ENCODE assay signal across 9 mouse cellular contexts in genomic region chr2:155668461-155668860, GRCm38 (mm10). TPM values are rescaled to one million over a fixed set of nuclear protein-coding genes. Genes with fewer than 3 reads are reported as not detected.
DNase-seq lines count a peak whose midpoint lies in the region; ATAC-seq lines count a peak whose summit lies in the region.
"Had no signal": no experiment of that assay in that cellular context is flagged by ENCODE, and none has a peak within 500 bp of the region (broad histone marks: within the 10 kb centered on the region; RNA-seq: fewer than 3 reads in every experiment).

No protein-coding gene starts in this region.

- no peak overlapping the region for H3K27ac ChIP-seq in neural tube, embryonic 11.5 days (ENCODE audit: low read depth, low read length)
- no peak overlapping the region for H3K27ac ChIP-seq in neural tube, embryonic 15.5 days (replicated peaks)
- H3K27ac ChIP-seq: hindbrain, embryonic 15.5 days had no signal

- H3K4me2 ChIP-seq in neural tube, embryonic 11.5 days (ENCODE audit: low read depth) = no peak overlapping the region
- no peak overlapping the region for H3K4me2 ChIP-seq in neural tube, embryonic 15.5 days
- H3K4me2 ChIP-seq: hindbrain, embryonic 15.5 days had no signal

- no peaks in the 10 kb centered on the region for H3K27me3 ChIP-seq in neural tube, embryonic 11.5 days (ENCODE audit: control insufficient read depth, insufficient read depth, low read length)
- H3K27me3 ChIP-seq in neural tube, embryonic 15.5 days (replicated peaks) = no peaks in the 10 kb centered on the region
- H3K27me3 ChIP-seq: hindbrain, embryonic 15.5 days had no signal

- intact Hi-C loops in gastrocnemius, postnatal 14 days (cut with DNase I; ENCODE audit: low total_unique reads) = no loop called here
- intact Hi-C loops in left cerebral cortex, postnatal 36 days (cut with DNase I) = no loop called here

- WGBS in neural tube, embryonic 11.5 days = 83% methylated on average over 4 of the region's 4 CpGs
- 88% methylated on average over 4 of the region's 4 CpGs for WGBS in neural tube, embryonic 15.5 days

- H3K36me3 ChIP-seq in neural tube, embryonic 11.5 days (ENCODE audit: control insufficient read depth, insufficient read depth, low read length) = peaks cover 7% of the 10 kb centered on the region
- H3K36me3 ChIP-seq in neural tube, embryonic 15.5 days = peaks cover 65% of the 10 kb centered on the region

- no peaks in the 10 kb centered on the region for H3K9me3 ChIP-seq in neural tube, embryonic 11.5 days (ENCODE audit: control insufficient read depth, low read length)
- no peaks in the 10 kb centered on the region for H3K9me3 ChIP-seq in neural tube, embryonic 15.5 days (replicated peaks)
- H3K9me3 ChIP-seq: hindbrain, embryonic 15.5 days had no signal

- H3K9ac ChIP-seq in neural tube, embryonic 11.5 days (ENCODE audit: low read length) = no peak overlapping the region
- H3K9ac ChIP-seq in neural tube, embryonic 15.5 days (replicated peaks) = no peak overlapping the region
- H3K9ac ChIP-seq: hindbrain, embryonic 15.5 days had no signal

- no peak overlapping the region for H3K4me3 ChIP-seq in neural tube, embryonic 11.5 days (ENCODE audit: low read depth, low read length)
- H3K4me3 ChIP-seq in neural tube, embryonic 15.5 days (replicated peaks) = no peak overlapping the region
- H3K4me3 ChIP-seq: hindbrain, embryonic 15.5 days had no signal

- ATAC-seq in neural tube, embryonic 11.5 days (ENCODE audit: insufficient read depth, low FRiP score, low TSS enrichment) = no peak
- ATAC-seq in neural tube, embryonic 15.5 days (ENCODE audit: low FRiP score) = no peak

- H3K4me1 ChIP-seq in neural tube, embryonic 11.5 days (ENCODE audit: control insufficient read depth, insufficient read depth, low read length) = no peaks in the 10 kb centered on the region
- no peaks in the 10 kb centered on the region for H3K4me1 ChIP-seq in neural tube, embryonic 15.5 days
- H3K4me1 ChIP-seq: hindbrain, embryonic 15.5 days had no signal

- peak; percentile 32 for DNase-seq in gastrocnemius, adult 18-20 months (ENCODE audit: low spot score)
- DNase-seq in gastrocnemius, postnatal 14 days = no peak
- peak; percentile 32 for DNase-seq in neural tube, embryonic 11.5 days (ENCODE audit: low spot score)
- peak; percentile 72 for DNase-seq in embryo, embryonic 10.5 days (ENCODE audit: low spot score)
- DNase-seq in naive thymus-derived CD4-positive, alpha-beta T cell, adult 2 months (ENCODE audit: low read depth) = peak; percentile 68
- no peak for DNase-seq in frontal cortex, postnatal 14 days (ENCODE audit: low spot score in 2 of 2)
- DNase-seq in left cerebral cortex, postnatal 36 days (ENCODE audit: low spot score in 2 of 2) = no peak

RNA-seq across cellular contexts. Expression of gene Trpc4ap, which starts 23.7 kb away (rescaled TPM):
- total RNA-seq in gastrocnemius, adult 18-20 months (2021) = 10 to 100 TPM; 96.6 to 99.0 TPM
- total RNA-seq in gastrocnemius, postnatal 14 days (2021) = 10 to 100 TPM; 77.6 to 84.1 TPM
- 155 and 166 TPM in 2 replicates for polyA plus RNA-seq in neural tube, embryonic 11.5 days (2014; fragmentation: Nextera tagmentation; extraction: Ambion mirVana)
- 153 and 157 TPM in 2 replicates for polyA plus RNA-seq in neural tube, embryonic 15.5 days (2015; fragmentation: Nextera tagmentation; extraction: Ambion mirVana)
- 100 to 1,000 TPM; 148 to 149 TPM for total RNA-seq in left cerebral cortex, postnatal 36 days (2021)

RNA-seq across cellular contexts. Expression of gene Myh7b, which starts 57.4 kb away (rescaled TPM):
- 1 to 10 TPM; 4.5 to 7.3 TPM for total RNA-seq in gastrocnemius, adult 18-20 months (2021)
- 1 to 10 TPM; 1.4 to 2.0 TPM for total RNA-seq in gastrocnemius, postnatal 14 days (2021)
- 1.5 and 1.8 TPM in 2 replicates for polyA plus RNA-seq in neural tube, embryonic 11.5 days (2014; fragmentation: Nextera tagmentation; extraction: Ambion mirVana)
- 1.0 and 1.9 TPM in 2 replicates for polyA plus RNA-seq in neural tube, embryonic 15.5 days (2015; fragmentation: Nextera tagmentation; extraction: Ambion mirVana)
- 1 to 10 TPM; 3.8 to 4.2 TPM for total RNA-seq in left cerebral cortex, postnatal 36 days (2021)

Comparison
In these comparisons a context has a peak if more than half of its experiments do, and no peak if none do; other contexts are left out.
1. DNase-seq: peak in gastrocnemius, adult 18-20 months (single experiment), neural tube, embryonic 11.5 days (single experiment), embryo, embryonic 10.5 days (single experiment) and naive thymus-derived CD4-positive, alpha-beta T cell, adult 2 months (single experiment); none in gastrocnemius, postnatal 14 days (single experiment), frontal cortex, postnatal 14 days (0 of 2) and left cerebral cortex, postnatal 36 days (0 of 2).